Mouse (Mus musculus): ENCODE measurements around the gene Nfkbib.

Nfkbib gene

GRCm38 (mm10) chr7:28767462-28767965 lies at the start of gene Nfkbib:
TSS of gene Nfkbib (minus strand) at chr7:28767512.
- no peak for DNase-seq (ENCODE audit: low spot score in 2 of 2)

GRCm38 (mm10) chr7:28816920-28817319 lies 49.6 kb upstream of the Nfkbib start:
- no peak for DNase-seq (ENCODE audit: low spot score in 2 of 2)

GRCm38 (mm10) chr7:28816201-28816600 lies 48.9 kb upstream of the Nfkbib start:
- DNase-seq (ENCODE audit: low spot score in 2 of 2), result peak in 1 of 2 experiments; percentile 45

- DNase-seq (ENCODE audit: low spot score in 2 of 2), result no peak
Measured at GRCm38 (mm10) chr7:28815230-28815629, 47.9 kb upstream of the Nfkbib start.

- DNase-seq (ENCODE audit: low spot score in 2 of 2), result no peak
Measured at GRCm38 (mm10) chr7:28814306-28815034, 47.2 kb upstream of the Nfkbib start.

- no peak for DNase-seq (ENCODE audit: low spot score in 2 of 2)
Measured at GRCm38 (mm10) chr7:28812949-28813348, 45.6 kb upstream of the Nfkbib start.

GRCm38 (mm10) chr7:28812436-28812835 lies 45.1 kb upstream of the Nfkbib start:
- no peak for DNase-seq (ENCODE audit: low spot score in 2 of 2)

GRCm38 (mm10) chr7:28811640-28812275 lies 44.4 kb upstream of the Nfkbib start:
- DNase-seq (ENCODE audit: low spot score in 2 of 2), result no peak

- peak; percentile 86 to 92 for DNase-seq (ENCODE audit: low spot score in 2 of 2)
Measured at GRCm38 (mm10) chr7:28811228-28811627, 43.9 kb upstream of the Nfkbib start.

- DNase-seq (ENCODE audit: low spot score in 2 of 2), result peak; percentile 99
Measured at GRCm38 (mm10) chr7:28810107-28811066, 43.1 kb upstream of the Nfkbib start.

GRCm38 (mm10) chr7:28809401-28810089 lies 42.2 kb upstream of the Nfkbib start:
- peak in 1 of 2 experiments; percentile 74 for DNase-seq (ENCODE audit: low spot score in 2 of 2)

- peak; percentile 95 to 96 for DNase-seq (ENCODE audit: low spot score in 2 of 2)
Measured at GRCm38 (mm10) chr7:28808957-28809393, 41.7 kb upstream of the Nfkbib start.

GRCm38 (mm10) chr7:28808221-28808941 lies 41.1 kb upstream of the Nfkbib start, which contains the start of gene Hnrnpl:
TSS of gene Hnrnpl (plus strand) at chr7:28808541.
- DNase-seq (ENCODE audit: low spot score in 2 of 2), result peak; percentile 78 to 88

- no peak for DNase-seq (ENCODE audit: low spot score in 2 of 2)
Measured at GRCm38 (mm10) chr7:28807641-28808220, 40.4 kb upstream of the Nfkbib start.

- DNase-seq (ENCODE audit: low spot score in 2 of 2), result peak in 1 of 2 experiments; percentile 58
Measured at GRCm38 (mm10) chr7:28806869-28807268, 39.6 kb upstream of the Nfkbib start.

- DNase-seq (ENCODE audit: low spot score in 2 of 2), result no peak
Measured at GRCm38 (mm10) chr7:28803756-28804155, 36.4 kb upstream of the Nfkbib start.

- DNase-seq (ENCODE audit: low spot score in 2 of 2), result no peak
Measured at GRCm38 (mm10) chr7:28802846-28803588, 35.7 kb upstream of the Nfkbib start.

GRCm38 (mm10) chr7:28801901-28802670 lies 34.8 kb upstream of the Nfkbib start:
- DNase-seq (ENCODE audit: low spot score in 2 of 2), result no peak

GRCm38 (mm10) chr7:28801451-28801850 lies 34.1 kb upstream of the Nfkbib start:
- DNase-seq (ENCODE audit: low spot score in 2 of 2), result no peak

All from natural killer cell, adult 2 months (primary cell).